Mouse (Mus musculus): ENCODE results near the gene Mag. TPM values are rescaled to one million over a fixed set of nuclear protein-coding genes. Genes with fewer than 3 reads are reported as not detected.

The Mag gene
- polyA plus RNA-seq, 1 experiment from 2014 or later = 0.38 TPM

DNA sequence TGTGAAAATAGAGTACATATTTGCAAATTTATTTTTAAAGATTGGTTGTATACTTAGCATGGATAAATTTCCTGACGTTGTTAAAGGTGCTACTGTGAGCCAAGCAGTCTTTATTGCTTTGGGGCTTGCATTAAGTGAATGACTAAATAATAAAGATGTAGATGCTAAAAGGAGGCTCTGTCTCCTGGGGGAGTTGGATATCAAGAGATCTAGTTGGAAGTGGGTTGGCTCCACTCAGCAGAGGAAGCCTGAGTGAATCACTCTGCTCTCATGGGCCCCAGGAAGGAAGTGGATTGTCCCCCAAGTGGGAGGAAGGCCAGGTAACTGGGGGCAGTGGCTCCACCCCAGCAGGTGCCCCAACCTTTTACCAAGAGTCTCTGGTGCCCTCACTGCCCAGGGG, 56.9 kb downstream of the Mag start:
- Histone ChIP-seq H3K4me1 (no peaks in the 10 kb centered on the region), H3K9me3 (no peaks in the 10 kb centered on the region), H3K4me2 (replicated peaks) (no peak overlapping the region), H3K4me3 (no peak overlapping the region), H3K27me3 (peaks cover 15% of the 10 kb centered on the region; the same call in 1 of the 2 replicates), H3K9ac (no peak overlapping the region), H3K27ac (no peak overlapping the region), H3K36me3 (no peaks in the 10 kb centered on the region)
- 75% methylated on average over 1 of the region's 1 CpGs for WGBS
- ATAC-seq (ENCODE audit: low FRiP score, low read depth) = no peak

GRCm38 (mm10) chr7:30856078-30856477, 58.6 kb downstream of the Mag start, which contains the start of gene Ffar3:
Gene Ffar3 (minus strand): TSS chr7:30856178.
- Histone ChIP-seq H3K9ac (no peak within 1 kb of the TSS), H3K4me3 (no peak within 1 kb of the TSS), H3K9me3 (no peaks in the 10 kb centered on the region), H3K4me1 (no peaks in the 10 kb centered on the region), H3K27ac (no peak within 1 kb of the TSS), H3K36me3 (no peaks in the 10 kb centered on the region), H3K27me3 (peaks cover 15% of the 10 kb centered on the region; the same call in 1 of the 2 replicates), H3K4me2 (replicated peaks) (no peak within 1 kb of the TSS)
- 85% methylated on average over 6 of the region's 6 CpGs for WGBS
- no peak for ATAC-seq (ENCODE audit: low FRiP score, low read depth)

DNA sequence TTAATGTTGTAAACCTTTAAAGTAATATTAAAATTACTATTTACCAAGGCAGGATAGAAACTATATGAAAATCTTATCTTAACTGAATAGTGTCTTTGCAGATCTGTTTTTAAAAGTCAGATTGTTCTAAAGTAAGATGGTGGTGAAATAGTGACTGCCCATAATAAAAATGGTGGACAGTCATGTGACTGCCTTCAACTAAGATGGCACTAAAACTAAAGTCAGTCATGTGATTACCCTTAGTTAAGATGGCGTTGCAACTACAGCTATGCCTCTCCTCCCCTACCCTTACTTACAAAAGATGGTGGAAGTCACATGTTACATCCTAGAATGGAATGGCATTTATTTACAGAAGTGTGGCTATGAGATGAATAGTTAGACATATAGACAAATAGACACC, 63.3 kb downstream of the Mag start:
- H3K4me1 ChIP-seq = no peaks in the 10 kb centered on the region
- no peak overlapping the region for H3K4me2 ChIP-seq (replicated peaks)
- H3K27me3 ChIP-seq = peaks cover 15% of the 10 kb centered on the region; the same call in 1 of the 2 replicates
- ATAC-seq (ENCODE audit: low FRiP score, low read depth) = no peak
- WGBS = 93% methylated on average over 1 of the region's 1 CpGs
- no peak overlapping the region for H3K27ac ChIP-seq
- no peak overlapping the region for H3K9ac ChIP-seq
- no peaks in the 10 kb centered on the region for H3K9me3 ChIP-seq
- H3K4me3 ChIP-seq = no peak overlapping the region
- H3K36me3 ChIP-seq = no peaks in the 10 kb centered on the region

Other genes with a start within 250 kb of the Mag start
- 45.3 and 50.0 TPM in 2 replicates for gene Haus5, start 249.9 kb downstream of the Mag start, polyA plus RNA-seq (2015; fragmentation: Nextera tagmentation; extraction: Ambion mirVana)
- not detected in 2 replicates for gene Pmis2, start 243.3 kb downstream of the Mag start, polyA plus RNA-seq (2015; fragmentation: Nextera tagmentation; extraction: Ambion mirVana)
- gene 2200002J24Rik, start 215.9 kb downstream of the Mag start, polyA plus RNA-seq (2015; fragmentation: Nextera tagmentation; extraction: Ambion mirVana) = not detected in 2 replicates
- 0.09 and 0.40 TPM in 2 replicates for gene Atp4a, start 202.7 kb downstream of the Mag start, polyA plus RNA-seq (2015; fragmentation: Nextera tagmentation; extraction: Ambion mirVana)
- gene Tmem147, start 185.3 kb downstream of the Mag start, polyA plus RNA-seq (2015; fragmentation: Nextera tagmentation; extraction: Ambion mirVana) = 187 and 189 TPM in 2 replicates
- gene Gapdhs, start 171.2 kb downstream of the Mag start, polyA plus RNA-seq (2015; fragmentation: Nextera tagmentation; extraction: Ambion mirVana) = 0.51 and 0.71 TPM in 2 replicates
- 1.6 and 2.2 TPM in 2 replicates for gene Sbsn, start 163.4 kb downstream of the Mag start, polyA plus RNA-seq (2015; fragmentation: Nextera tagmentation; extraction: Ambion mirVana)
- 7.3 and 11.9 TPM in 2 replicates for gene Dmkn, start 151.1 kb downstream of the Mag start, polyA plus RNA-seq (2015; fragmentation: Nextera tagmentation; extraction: Ambion mirVana)
- 51.5 and 65.4 TPM in 2 replicates for gene Krtdap, start 127.0 kb downstream of the Mag start, polyA plus RNA-seq (2015; fragmentation: Nextera tagmentation; extraction: Ambion mirVana)
- not detected in 2 replicates for gene Ffar2, start 91.1 kb downstream of the Mag start, polyA plus RNA-seq (2015; fragmentation: Nextera tagmentation; extraction: Ambion mirVana)
- gene Ffar3, start 58.7 kb downstream of the Mag start, polyA plus RNA-seq (2015; fragmentation: Nextera tagmentation; extraction: Ambion mirVana) = not detected in 2 replicates
- not detected in 2 replicates for gene Ffar1, start 53.3 kb downstream of the Mag start, polyA plus RNA-seq (2015; fragmentation: Nextera tagmentation; extraction: Ambion mirVana)
- gene Cd22, start 34.5 kb downstream of the Mag start, polyA plus RNA-seq (2015; fragmentation: Nextera tagmentation; extraction: Ambion mirVana) = 0.09 and 0.32 TPM in 2 replicates
- not detected in 2 replicates for gene Hamp2, start 9.8 kb upstream of the Mag start, polyA plus RNA-seq (2015; fragmentation: Nextera tagmentation; extraction: Ambion mirVana)
- not detected in 2 replicates for gene Hamp, start 29.2 kb upstream of the Mag start, polyA plus RNA-seq (2015; fragmentation: Nextera tagmentation; extraction: Ambion mirVana)
- gene Usf2, start 41.9 kb upstream of the Mag start, polyA plus RNA-seq (2015; fragmentation: Nextera tagmentation; extraction: Ambion mirVana) = 27.9 and 28.7 TPM in 2 replicates
- 25.4 and 25.9 TPM in 2 replicates for gene Lsr, start 58.6 kb upstream of the Mag start, polyA plus RNA-seq (2015; fragmentation: Nextera tagmentation; extraction: Ambion mirVana)
- gene Fam187b, start 58.9 kb upstream of the Mag start, polyA plus RNA-seq (2015; fragmentation: Nextera tagmentation; extraction: Ambion mirVana) = 0.70 and 0.78 TPM in 2 replicates
- gene Fxyd5, start 127.6 kb upstream of the Mag start, polyA plus RNA-seq (2015; fragmentation: Nextera tagmentation; extraction: Ambion mirVana) = 17.1 and 18.3 TPM in 2 replicates
- 20.0 and 21.3 TPM in 2 replicates for gene Fxyd7, start 136.6 kb upstream of the Mag start, polyA plus RNA-seq (2015; fragmentation: Nextera tagmentation; extraction: Ambion mirVana)
- gene Fxyd1, start 142.3 kb upstream of the Mag start, polyA plus RNA-seq (2015; fragmentation: Nextera tagmentation; extraction: Ambion mirVana) = 61.7 and 71.2 TPM in 2 replicates
- gene Lgi4, start 144.5 kb upstream of the Mag start, polyA plus RNA-seq (2015; fragmentation: Nextera tagmentation; extraction: Ambion mirVana) = 0.59 and 0.67 TPM in 2 replicates
- gene Fxyd3, start 161.8 kb upstream of the Mag start, polyA plus RNA-seq (2015; fragmentation: Nextera tagmentation; extraction: Ambion mirVana) = 32.9 and 34.8 TPM in 2 replicates
- gene Hpn, start 200.4 kb upstream of the Mag start, polyA plus RNA-seq (2015; fragmentation: Nextera tagmentation; extraction: Ambion mirVana) = 3.0 and 3.2 TPM in 2 replicates
- 4.1 and 4.5 TPM in 2 replicates for gene Scn1b, start 212.1 kb upstream of the Mag start, polyA plus RNA-seq (2015; fragmentation: Nextera tagmentation; extraction: Ambion mirVana)
- gene Gramd1a, start 241.0 kb upstream of the Mag start, polyA plus RNA-seq (2015; fragmentation: Nextera tagmentation; extraction: Ambion mirVana) = 79.8 and 83.2 TPM in 2 replicates